Mouse (Mus musculus) cerebellum, adult 8-10 months (tissue): ENCODE measurements around the gene Gpr141.
"Not testable (repeated sequence)": the region's sequence is repeated elsewhere in the genome, so short reads cannot be mapped to it uniquely, and the experiment has no call there.

Experiments
- DNase-seq: peaks from one replicate; pipeline ENCODE4 v3.0.0; 2022

Gpr141 gene

GRCm38 (mm10) chr13:19824071-19824470, at the start of gene Gpr141:
Gene Gpr141, minus strand, starts transcription at chr13:19824257.
- no peak for DNase-seq

DNA sequence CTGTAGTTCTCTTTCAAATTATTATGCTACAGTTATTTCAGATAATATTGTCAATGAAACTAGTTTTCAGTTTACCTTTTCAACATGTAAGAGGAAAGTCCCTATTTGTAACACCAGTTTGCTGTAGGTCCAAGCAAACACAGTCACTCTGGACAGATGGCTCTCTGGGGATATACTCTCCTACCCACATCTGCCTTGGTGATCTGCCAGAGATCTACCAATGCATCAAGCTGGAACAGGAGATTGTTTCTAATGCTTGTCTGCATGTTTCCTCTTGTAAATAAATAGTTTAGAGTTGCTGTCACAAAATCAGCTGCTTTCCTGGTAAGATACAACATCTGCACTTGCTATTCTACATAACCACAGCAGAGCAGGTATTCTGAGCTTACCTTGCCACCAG, 40.2 kb upstream of the Gpr141 start:
- DNase-seq = no peak

GRCm38 (mm10) chr13:19854629-19855333, 30.7 kb upstream of the Gpr141 start:
- DNase-seq = no peak

GRCm38 (mm10) chr13:19854049-19854448, 30.0 kb upstream of the Gpr141 start:
- DNase-seq = no peak

DNA sequence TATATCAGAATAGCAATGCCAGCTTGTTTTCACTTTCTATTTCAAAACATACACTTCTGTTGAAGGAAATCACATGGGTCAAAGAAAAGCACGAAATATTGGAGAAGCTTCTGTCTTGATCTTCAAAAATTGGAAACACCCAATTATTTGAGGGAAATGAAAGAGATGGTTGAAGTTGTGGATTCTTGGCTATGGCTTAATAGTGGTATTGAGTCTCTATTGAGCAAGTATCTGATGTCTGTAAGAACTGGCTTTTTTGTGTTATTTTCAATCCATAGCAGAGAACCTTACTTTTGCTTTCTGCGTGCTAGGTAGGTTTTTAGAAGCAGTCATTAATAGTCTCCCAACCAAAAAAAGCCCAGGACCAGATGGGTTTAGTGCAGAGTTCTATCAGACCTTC, 19.4 kb upstream of the Gpr141 start:
- DNase-seq = no peak

DNA sequence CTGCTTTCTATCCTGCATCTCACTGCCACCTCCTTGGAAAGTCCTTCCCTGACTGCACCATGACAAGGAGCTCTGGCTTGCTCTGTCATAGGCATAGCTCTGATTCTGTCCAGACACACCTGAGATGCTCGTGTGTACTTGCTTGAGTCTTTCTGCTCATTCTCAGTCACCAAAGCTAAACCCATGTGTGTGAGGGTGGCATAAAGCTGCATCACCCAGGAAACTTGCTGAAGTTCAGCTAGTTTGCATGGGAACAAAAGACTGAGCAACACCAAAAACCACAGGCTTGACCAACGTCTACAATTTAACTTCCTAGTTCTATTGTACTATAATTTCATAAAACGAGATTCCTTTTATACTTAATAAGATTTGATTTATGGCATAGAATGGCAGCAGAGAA, 18.6 kb upstream of the Gpr141 start:
- no peak for DNase-seq

DNA sequence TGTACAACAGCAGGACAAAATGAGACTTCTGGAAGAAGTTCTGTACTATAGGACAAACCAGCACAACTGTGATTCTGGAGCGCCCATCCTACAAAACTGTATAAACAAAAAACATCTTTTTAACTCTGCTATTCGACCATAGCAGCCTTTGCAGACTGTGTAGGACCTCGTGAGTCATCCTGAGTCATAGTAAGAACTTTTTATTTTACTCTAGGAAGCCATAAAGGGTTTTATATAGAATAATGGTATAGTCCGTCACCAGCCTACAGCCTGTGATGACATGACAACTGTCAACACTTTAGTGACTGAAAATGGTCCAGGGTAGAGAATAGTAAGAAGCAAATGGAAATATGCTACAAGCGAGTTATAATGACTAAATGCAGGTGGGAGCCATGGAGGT, 17.6 kb upstream of the Gpr141 start:
- DNase-seq = no peak

DNA sequence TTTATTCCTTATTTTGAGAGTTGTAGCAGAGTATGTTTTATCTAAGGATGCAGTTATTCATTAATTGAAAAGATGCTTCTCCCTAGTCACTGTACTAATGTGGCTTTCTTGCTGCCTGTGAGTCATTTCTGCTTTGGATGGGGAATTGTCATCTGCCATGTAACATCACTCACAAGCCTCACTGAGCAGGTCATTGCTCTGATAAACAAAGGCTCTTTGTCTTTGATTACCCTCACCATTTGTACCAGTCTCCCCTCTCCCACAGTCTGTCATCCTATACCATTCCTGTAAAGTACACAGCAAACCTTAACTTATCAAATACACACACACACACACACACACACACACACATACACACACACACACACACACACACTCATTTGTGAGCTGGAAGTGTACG, 16.1 kb upstream of the Gpr141 start:
- no peak for DNase-seq

DNA sequence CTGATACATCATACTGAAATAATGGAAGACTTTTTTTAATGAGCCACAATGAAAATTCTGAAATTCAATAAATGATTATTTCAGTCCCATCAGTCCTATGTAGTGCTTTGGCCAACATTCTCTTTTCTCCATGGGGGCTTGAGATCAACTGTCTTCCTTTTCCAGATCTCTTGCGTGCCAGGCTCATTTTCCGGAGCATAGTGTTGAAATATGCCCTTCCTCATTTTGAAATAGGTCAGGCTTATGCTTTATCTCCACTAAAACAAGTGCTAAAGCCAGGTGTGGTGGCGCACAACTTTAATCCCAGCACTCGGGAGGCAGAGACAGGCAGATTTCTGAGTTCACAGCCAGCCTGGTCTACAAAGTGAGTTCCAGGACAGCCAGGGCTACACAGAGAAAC, 6.5 kb upstream of the Gpr141 start:
- DNase-seq = no peak

GRCm38 (mm10) chr13:19828095-19828494, 4.0 kb upstream of the Gpr141 start:
- no peak for DNase-seq

DNA sequence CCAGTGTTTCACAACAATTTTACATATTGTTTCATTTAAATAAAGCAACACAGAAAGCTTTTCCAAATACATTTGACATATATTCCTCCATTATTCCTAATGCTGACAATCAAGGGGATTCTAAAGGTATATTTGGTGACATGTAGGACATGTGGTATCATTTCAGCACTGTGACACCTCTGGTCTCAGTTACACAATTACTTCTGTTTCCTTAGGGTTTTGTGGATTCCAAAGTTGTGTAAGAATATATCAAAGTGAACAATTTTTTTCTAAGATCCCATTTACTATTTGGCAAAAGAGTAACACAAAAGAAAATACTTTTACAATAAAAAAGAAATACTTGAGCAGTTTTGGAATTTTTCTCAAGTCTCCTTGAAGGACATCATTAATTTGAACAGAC, 2.4 kb downstream of the Gpr141 start:
- no peak for DNase-seq

DNA sequence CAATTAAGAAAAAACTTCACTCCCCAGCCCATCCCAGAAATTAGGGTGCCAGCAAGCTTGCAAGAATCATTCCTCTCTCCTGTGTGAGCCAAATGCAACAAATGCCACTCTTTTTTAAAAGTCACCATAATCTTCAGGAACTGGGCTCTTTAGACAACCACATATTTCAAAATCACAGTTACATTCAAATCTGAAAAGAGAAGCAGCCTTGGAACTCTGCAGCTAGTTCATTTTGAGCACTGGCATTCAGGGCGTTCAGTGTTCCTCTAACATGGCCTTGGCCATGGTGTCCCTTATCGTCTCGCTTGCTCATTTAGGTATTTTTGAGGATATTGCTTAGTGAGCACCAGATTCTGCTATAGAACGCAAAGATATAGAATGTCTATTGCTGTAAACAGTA, 4.1 kb downstream of the Gpr141 start:
- DNase-seq = no peak

DNA sequence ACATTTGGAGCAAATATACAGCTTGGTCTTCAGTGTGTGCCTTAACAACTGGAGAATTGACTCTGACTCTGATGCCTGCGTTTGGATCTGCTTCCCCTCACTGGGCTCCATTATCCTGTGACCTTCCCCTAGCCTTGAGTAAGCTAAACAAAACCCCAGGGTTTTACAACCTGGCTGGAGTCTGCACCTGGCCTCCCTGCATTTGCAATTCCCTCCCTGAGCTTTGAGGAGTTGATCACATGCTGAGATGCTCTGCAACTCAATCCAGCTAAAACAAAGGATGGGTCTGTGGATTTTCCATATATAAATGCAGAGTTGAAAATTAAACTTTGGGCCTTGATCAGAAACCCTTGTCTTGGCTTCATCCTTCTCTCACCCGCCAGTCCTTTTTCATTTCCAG, 4.8 kb downstream of the Gpr141 start:
- DNase-seq = no peak

GRCm38 (mm10) chr13:19794942-19795341, 29.1 kb downstream of the Gpr141 start:
- DNase-seq = no peak

DNA sequence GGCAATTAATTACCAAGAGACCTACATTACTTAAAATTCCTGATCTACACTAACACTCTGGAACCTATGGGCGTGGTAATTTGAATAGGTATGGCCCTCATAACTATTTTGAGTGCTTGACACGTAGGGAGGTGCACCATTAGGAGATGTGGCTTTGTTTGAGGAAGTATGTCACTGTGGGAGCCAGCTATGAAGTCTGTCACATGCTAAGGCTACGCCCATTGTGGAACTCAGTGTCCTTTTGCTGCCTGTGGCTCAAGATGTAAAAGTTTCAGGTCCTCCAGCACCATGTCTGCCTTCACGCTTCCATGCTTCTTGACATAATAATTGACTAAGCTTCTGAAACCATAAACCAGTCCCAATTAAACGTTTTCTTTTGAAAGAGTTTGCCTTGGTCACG, 29.6 kb downstream of the Gpr141 start:
- DNase-seq = no peak

DNA sequence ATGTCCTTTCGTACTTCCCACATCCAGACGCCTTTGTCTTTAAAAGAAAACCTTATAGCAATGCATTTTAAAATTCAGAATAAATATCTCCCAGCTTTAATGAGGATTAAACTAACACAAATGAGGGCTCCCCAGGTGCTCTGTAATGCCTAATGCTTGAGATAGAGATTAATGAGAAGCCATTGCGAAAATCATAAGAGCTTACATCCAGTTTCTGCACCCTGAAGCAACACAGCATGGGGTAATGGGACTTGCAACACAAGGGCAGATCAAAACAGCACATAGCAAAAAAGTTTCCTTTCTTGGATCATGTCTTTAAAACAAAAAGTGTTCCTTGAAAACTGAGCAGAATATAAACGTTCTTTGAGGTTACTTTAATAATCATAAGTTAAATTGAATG, 30.3 kb downstream of the Gpr141 start:
- DNase-seq = no peak

- DNase-seq = not testable (repeated sequence)
Measured at GRCm38 (mm10) chr13:19787946-19788345, 36.1 kb downstream of the Gpr141 start.

DNA sequence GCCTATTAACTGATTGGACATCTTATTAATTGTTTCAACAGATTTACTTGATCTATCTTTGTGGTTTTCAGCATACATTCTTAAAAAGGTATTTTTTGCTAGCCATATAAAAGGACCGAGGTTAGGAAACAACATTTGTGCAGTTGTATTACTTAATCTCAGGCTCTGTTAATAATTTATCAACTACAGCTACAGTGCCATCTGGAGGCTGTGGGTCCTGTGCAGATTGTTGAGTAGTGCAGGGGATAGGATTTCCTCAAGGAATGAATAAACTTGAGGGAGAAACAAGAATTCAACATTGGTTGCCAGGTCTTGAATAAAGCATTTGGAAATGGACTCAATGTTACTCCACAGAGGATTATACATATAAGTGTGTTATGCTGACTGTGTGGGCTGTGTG, 53.9 kb downstream of the Gpr141 start:
- DNase-seq = no peak

DNA sequence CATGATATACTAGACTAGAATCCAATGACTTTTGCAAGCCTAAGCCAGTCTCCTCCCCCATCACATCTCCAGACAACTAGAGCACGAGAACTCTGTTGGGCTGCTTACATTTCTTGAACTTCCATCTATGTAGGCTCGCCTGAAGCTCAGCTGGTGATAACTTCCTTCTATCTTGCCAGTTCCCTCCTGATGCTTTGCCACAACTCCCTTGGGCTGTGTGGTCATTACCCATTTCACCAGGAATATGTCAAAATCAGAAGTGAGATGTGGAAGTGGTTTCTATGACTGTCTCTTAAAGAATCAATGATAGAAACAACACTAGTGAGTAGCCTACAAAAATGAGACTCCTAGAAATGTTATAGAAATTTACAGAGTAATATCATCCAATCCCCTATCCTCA, 56.9 kb downstream of the Gpr141 start:
- DNase-seq = no peak

- no peak for DNase-seq
Measured at GRCm38 (mm10) chr13:19764276-19764675, 59.8 kb downstream of the Gpr141 start.

DNA sequence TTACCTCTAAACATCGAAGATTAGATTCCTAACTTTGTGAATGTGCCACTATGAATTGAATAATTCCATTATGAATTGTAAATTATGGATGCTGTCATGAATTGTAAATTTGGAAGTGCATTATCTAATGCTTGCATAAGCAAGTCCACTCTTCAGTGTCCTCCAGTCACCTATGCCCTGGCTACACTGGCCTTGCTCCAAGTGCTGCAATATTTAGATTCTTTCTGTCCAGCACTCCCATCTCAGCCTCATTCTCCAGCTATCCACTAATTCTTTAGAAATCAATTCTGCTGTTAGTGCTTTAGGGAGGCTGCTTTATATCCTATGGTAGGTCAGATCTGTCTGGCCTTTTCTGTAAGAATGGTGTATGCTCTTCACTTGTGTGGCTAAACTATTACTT, 60.8 kb downstream of the Gpr141 start:
- no peak for DNase-seq

DNA sequence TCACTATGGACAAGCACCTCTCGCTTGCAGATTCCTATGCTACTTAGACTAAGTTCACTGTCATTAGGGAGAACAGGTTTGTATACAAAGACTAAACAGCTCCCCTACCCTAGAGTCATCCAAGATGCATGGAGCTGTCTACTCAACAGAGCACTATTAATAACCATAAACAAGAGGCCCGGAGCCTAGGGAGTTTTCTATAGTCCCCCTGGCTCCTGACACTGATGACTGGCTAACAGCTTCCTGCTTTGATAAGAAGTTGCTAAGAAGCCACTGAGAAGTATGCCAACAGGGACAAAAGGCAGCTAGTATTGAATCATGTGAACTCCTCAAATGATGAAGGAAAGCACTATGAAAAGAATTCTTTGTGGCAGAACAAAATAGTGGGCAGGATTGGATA, 78.3 kb downstream of the Gpr141 start:
- DNase-seq = no peak

DNA sequence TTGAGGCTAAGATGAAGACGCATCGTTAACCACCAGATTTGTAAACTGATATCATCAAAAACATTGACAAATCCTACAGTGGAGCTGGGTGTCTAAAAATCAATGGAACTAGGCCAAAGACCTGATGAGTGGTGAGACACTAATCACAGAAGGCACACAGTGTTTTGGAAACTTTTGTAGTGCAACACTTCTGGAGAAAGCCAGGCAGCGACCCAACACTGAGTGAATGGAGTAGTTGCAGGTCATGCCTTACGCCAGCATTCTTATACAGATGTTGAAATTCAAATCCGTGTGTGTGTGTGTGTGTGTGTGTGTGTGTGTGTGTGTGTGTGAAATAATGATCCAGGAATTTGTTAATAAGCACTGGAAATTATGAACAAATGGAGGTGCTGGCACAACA, 79.5 kb downstream of the Gpr141 start:
- no peak for DNase-seq

DNA sequence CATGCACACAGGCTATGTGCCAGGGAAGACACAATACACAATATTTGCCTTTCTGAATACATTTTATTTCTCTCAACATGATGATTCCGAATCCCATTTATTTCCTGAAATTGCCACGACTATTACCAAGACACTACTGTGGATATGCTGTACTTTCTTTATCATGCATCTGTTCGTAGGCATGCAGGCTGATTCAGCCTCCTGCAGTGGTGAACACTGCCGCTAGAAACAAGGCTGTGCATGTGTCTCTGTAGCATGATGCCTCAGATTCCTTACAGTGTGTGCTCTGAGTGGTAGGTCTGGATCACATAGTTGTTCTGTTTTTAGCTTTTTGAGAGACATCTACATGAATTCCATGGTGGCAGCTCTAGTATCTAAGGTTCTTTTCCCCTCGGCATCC, 89.5 kb downstream of the Gpr141 start:
- DNase-seq = no peak

GRCm38 (mm10) chr13:19730826-19731225, 93.2 kb downstream of the Gpr141 start:
- no peak for DNase-seq

DNA sequence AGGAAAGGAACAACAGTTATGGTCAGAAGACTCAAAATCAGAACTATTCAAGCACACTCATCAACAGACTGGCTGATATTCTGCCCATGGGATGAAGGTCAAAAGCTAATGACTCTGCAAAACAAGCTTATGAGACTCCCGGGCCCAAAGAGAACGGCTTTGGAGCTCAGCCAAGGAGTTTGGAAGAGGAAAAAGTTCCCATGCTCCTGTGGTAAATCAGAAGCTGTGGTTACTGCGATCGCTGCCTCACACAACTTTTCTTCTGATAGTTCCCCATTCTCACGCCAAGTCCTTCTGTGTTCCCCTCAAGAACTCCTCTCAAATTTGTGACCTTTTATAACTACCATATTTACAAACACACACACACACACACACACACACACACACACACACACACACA, 105.1 kb downstream of the Gpr141 start:
- no peak for DNase-seq
